Mouse (Mus musculus): ENCODE data around the gene Cdh16. TPM values are rescaled to one million over a fixed set of nuclear protein-coding genes. Genes with fewer than 3 reads are reported as not detected.

Gene Cdh16
- polyA plus RNA-seq, 1 experiment from 2014 or later, result 17.2 TPM

DNA sequence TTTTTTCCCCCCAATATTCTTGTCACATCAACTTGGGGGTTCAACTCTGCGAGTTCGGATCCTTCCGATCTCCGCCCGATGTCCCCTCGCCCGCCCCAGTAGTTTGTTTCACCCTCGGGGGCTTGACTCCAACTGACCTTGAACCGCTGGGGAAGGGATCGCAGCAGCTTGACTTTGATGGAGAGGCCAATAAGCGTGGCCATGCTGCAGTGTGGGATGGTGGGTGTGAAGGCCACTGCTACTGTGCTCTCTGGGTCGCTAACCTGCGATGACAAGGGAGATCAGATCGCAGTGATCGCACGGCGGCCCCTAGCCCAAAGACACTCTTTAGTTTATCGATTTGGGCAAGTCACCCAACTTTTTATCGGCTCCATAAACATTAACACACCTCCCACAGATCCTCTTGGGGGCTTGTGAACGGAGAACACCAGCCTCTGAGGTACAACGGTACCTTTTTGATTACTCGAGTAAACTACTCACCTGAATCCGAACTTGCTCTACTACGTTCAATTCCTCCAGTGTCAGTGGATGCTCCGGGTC is 16.7 kb upstream of the Cdh16 start:
- no peak overlapping the region for H3K27ac ChIP-seq (ENCODE audit: low read length)

GRCm38 (mm10) chr8:104640241-104640640 is 16.0 kb upstream of the Cdh16 start:
- Histone ChIP-seq H3K27me3 (replicated peaks; ENCODE audit: insufficient read depth, low read length) (no peaks in the 10 kb centered on the region), H3K27ac (ENCODE audit: low read length) (no peak overlapping the region), H3K9ac (replicated peaks; ENCODE audit: low read depth) (no peak overlapping the region; the same call in 1 of the 2 replicates), H3K4me1 (ENCODE audit: insufficient read depth, low read depth, low read length) (peaks cover 12% of the 10 kb centered on the region), H3K4me3 (ENCODE audit: low read depth, low read length) (no peak overlapping the region), H3K4me2 (replicated peaks; ENCODE audit: low read depth, low read length) (peak overlapping the region; percentile 65; the same call in 1 of the 2 replicates), H3K9me3 (ENCODE audit: low read length) (no peaks in the 10 kb centered on the region), H3K36me3 (ENCODE audit: insufficient read depth, low read length) (0 out of 2 replicates have a peak, but pooled peaks cover 6% of the 10 kb centered on the region)
- DNase-seq (ENCODE audit: low spot score) (no peak), ATAC-seq (no peak)
- TF ChIP-seq EP300 (IDR thresholded peaks at IDR 0.05) (no peak), CTCF (IDR thresholded peaks at IDR 0.05) (no peak)
- WGBS, result 81% methylated on average over 7 of the region's 7 CpGs

More for the DNA sequence above, 16.7 kb upstream of the Cdh16 start:
- peak overlapping the region; percentile 78 for H3K4me3 ChIP-seq (ENCODE audit: low read depth, low read length)
- peaks cover 12% of the 10 kb centered on the region for H3K4me1 ChIP-seq (ENCODE audit: insufficient read depth, low read depth, low read length)
- H3K27me3 ChIP-seq (replicated peaks; ENCODE audit: insufficient read depth, low read length), result no peaks in the 10 kb centered on the region
- ATAC-seq (no peak), DNase-seq (ENCODE audit: low spot score) (no peak)
- peak overlapping the region; percentile 69 for H3K9ac ChIP-seq (replicated peaks; ENCODE audit: low read depth)
- TF ChIP-seq CTCF (IDR thresholded peaks at IDR 0.05) (no peak), EP300 (IDR thresholded peaks at IDR 0.05) (no peak)
- H3K36me3 ChIP-seq (ENCODE audit: insufficient read depth, low read length), result 0 out of 2 replicates have a peak, but pooled peaks cover under 1% of the 10 kb centered on the region
- H3K9me3 ChIP-seq (ENCODE audit: low read length), result no peaks in the 10 kb centered on the region
- H3K4me2 ChIP-seq (replicated peaks; ENCODE audit: low read depth, low read length), result peak overlapping the region; percentile 65
- 7% methylated on average over 25 of the region's 25 CpGs for WGBS

DNA sequence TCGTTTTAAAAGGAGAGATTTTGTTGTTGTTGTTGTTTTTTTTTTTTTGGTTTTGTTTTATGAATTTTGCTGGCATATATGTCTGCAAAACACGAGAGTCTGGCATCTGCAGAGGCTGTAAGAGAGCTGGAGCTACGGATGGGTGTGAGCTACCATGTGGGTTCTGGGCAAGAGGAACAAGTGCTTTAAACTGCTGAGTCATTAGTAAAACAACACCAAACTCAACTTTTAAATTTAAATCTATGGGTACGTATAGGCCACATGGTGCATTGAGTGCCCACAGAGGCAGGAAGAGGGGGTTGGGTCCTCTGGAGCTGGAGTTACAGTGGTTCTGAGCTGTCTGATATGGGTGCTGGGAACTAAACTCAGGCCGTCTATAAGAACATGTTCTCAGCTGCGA is 13.8 kb upstream of the Cdh16 start:
- H3K4me2 ChIP-seq (replicated peaks; ENCODE audit: low read depth, low read length), result no peak overlapping the region
- no peaks in the 10 kb centered on the region for H3K27me3 ChIP-seq (replicated peaks; ENCODE audit: insufficient read depth, low read length)
- no peak for TF ChIP-seq CTCF (IDR thresholded peaks at IDR 0.05)
- TF ChIP-seq EP300 (IDR thresholded peaks at IDR 0.05), result no peak

DNA sequence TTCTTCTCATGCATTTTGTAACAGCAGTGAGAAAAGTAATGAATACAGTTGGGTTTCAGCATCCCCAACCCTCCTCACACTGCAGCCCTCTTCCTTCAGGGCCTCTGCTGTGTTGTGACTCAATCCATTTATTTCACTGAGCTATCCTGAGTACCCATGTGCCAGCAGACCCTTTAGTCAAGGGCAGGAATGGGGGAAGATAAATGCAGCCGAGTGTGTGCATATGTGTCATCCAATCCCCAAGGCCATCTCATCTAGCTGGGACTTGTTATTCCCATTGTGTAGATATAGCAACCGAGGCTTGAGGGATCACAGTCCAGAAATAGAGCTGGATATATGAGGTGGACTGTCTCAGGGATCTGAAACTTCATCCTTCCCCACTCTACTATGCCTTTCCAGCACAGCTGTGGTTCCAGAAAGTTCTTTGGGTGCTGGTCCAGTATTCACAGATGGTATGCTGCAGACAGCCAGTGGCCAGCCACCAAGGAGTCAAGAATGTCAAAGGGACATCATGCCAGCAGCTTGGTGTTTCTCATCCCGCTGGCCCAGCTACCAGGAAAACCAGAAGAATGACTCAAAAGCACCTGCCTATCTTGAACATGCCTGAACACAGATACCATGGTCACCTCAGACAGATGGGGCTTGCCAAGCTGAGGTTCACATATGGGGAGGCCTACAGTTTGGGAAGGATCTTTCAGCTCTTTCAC is 11.0 kb upstream of the Cdh16 start:
- no peaks in the 10 kb centered on the region for H3K4me1 ChIP-seq (ENCODE audit: insufficient read depth, low read depth, low read length)
- no peak overlapping the region for H3K4me2 ChIP-seq (replicated peaks; ENCODE audit: low read depth, low read length)
- ATAC-seq (no peak), DNase-seq (ENCODE audit: low spot score) (no peak)
- H3K9me3 ChIP-seq (ENCODE audit: low read length), result no peaks in the 10 kb centered on the region
- TF ChIP-seq EP300 (IDR thresholded peaks at IDR 0.05), result no peak
- no peak for TF ChIP-seq CTCF (IDR thresholded peaks at IDR 0.05)
- H3K27ac ChIP-seq (ENCODE audit: low read length), result no peak overlapping the region
- H3K4me3 ChIP-seq (ENCODE audit: low read depth, low read length), result no peak overlapping the region
- 94% methylated on average over 3 of the region's 3 CpGs for WGBS
- 0 out of 2 replicates have a peak, but pooled peaks cover 6% of the 10 kb centered on the region for H3K36me3 ChIP-seq (ENCODE audit: insufficient read depth, low read length)
- H3K9ac ChIP-seq (replicated peaks; ENCODE audit: low read depth), result no peak overlapping the region
- no peaks in the 10 kb centered on the region for H3K27me3 ChIP-seq (replicated peaks; ENCODE audit: insufficient read depth, low read length)

More for the DNA sequence above, 13.8 kb upstream of the Cdh16 start:
- Histone ChIP-seq H3K36me3 (ENCODE audit: insufficient read depth, low read length) (0 out of 2 replicates have a peak, but pooled peaks cover 6% of the 10 kb centered on the region), H3K9ac (replicated peaks; ENCODE audit: low read depth) (no peak overlapping the region), H3K27ac (ENCODE audit: low read length) (no peak overlapping the region), H3K9me3 (ENCODE audit: low read length) (no peaks in the 10 kb centered on the region), H3K4me3 (ENCODE audit: low read depth, low read length) (no peak overlapping the region), H3K4me1 (ENCODE audit: insufficient read depth, low read depth, low read length) (peaks cover 12% of the 10 kb centered on the region)
- no peak for ATAC-seq
- no peak for DNase-seq (ENCODE audit: low spot score)
- 87% methylated on average over 6 of the region's 6 CpGs for WGBS

DNA sequence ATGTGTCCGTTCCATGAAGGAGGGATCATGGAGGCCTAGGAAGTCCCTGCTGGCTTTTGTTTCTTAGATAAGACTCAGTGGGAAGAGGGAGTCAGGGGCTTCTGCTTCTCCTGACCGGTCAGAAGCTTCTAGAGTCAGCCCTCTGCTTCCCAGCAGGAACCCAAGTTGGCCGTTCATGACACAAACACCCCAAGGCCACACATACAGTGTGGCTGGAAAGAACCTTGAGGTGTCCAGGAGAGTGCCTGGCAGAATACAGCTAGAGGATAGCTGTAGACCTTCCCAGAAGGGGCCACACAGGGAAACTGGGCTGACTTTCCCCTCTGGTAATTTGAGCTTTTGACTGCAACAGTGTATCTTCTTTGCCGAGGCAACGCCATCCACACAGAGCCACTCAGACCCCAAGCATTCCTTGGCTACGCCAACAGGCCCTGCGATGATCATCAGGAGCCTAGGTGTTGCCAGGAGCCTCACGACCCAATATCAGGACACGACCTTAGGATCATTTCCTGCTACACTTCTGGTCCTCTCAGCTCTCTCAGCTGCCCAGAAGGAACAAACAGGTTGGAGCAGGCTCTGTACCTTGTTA is 9.1 kb upstream of the Cdh16 start:
- H3K9ac ChIP-seq (replicated peaks; ENCODE audit: low read depth), result no peak overlapping the region
- H3K27me3 ChIP-seq (replicated peaks; ENCODE audit: insufficient read depth, low read length), result no peaks in the 10 kb centered on the region
- no peak overlapping the region for H3K27ac ChIP-seq (ENCODE audit: low read length)
- no peak overlapping the region for H3K4me3 ChIP-seq (ENCODE audit: low read depth, low read length)
- 50% methylated on average over 9 of the region's 9 CpGs for WGBS
- H3K9me3 ChIP-seq (ENCODE audit: low read length), result no peaks in the 10 kb centered on the region
- DNase-seq (ENCODE audit: low spot score), result no peak
- TF ChIP-seq CTCF (IDR thresholded peaks at IDR 0.05), result no peak
- TF ChIP-seq EP300 (IDR thresholded peaks at IDR 0.05), result no peak
- H3K4me1 ChIP-seq (ENCODE audit: insufficient read depth, low read depth, low read length), result no peaks in the 10 kb centered on the region
- 0 out of 2 replicates have a peak, but pooled peaks cover 6% of the 10 kb centered on the region for H3K36me3 ChIP-seq (ENCODE audit: insufficient read depth, low read length)
- no peak for ATAC-seq
- H3K4me2 ChIP-seq (replicated peaks; ENCODE audit: low read depth, low read length), result no peak overlapping the region

DNA sequence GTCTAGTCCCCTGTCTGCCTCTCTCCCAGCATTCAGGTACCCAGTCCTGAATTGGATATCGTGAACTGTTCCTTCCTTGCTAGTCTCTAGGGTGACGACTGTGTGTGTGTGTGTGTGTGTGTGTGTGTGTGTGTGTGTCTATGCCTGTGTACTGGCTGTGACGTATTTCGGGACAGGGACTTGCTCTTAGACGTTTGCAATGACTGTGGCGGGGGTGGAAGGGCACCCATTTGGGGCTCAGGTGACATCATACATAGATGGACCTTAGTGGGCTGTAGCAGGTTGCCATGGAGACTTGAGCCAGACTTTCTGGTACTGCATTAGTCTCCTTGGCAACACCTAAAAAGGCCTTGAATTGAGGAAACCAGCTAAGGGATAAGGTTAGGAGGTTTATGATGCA is 8.3 kb upstream of the Cdh16 start:
- no peak for ATAC-seq
- no peaks in the 10 kb centered on the region for H3K9me3 ChIP-seq (ENCODE audit: low read length)
- H3K27ac ChIP-seq (ENCODE audit: low read length), result no peak overlapping the region
- no peaks in the 10 kb centered on the region for H3K4me1 ChIP-seq (ENCODE audit: insufficient read depth, low read depth, low read length)
- H3K9ac ChIP-seq (replicated peaks; ENCODE audit: low read depth), result no peak overlapping the region
- TF ChIP-seq CTCF (IDR thresholded peaks at IDR 0.05) (no peak), EP300 (IDR thresholded peaks at IDR 0.05) (no peak)
- 0 out of 2 replicates have a peak, but pooled peaks cover 6% of the 10 kb centered on the region for H3K36me3 ChIP-seq (ENCODE audit: insufficient read depth, low read length)
- 65% methylated on average over 6 of the region's 6 CpGs for WGBS
- H3K4me2 ChIP-seq (replicated peaks; ENCODE audit: low read depth, low read length), result no peak overlapping the region
- H3K4me3 ChIP-seq (ENCODE audit: low read depth, low read length), result no peak overlapping the region
- no peak for DNase-seq (ENCODE audit: low spot score)
- no peaks in the 10 kb centered on the region for H3K27me3 ChIP-seq (replicated peaks; ENCODE audit: insufficient read depth, low read length)

Data from lung, postnatal 0 days (tissue).